13 mouse cellular contexts compared by ENCODE assay signal in genomic region chr12:52126407-52126806, GRCm38 (mm10). TPM values are rescaled to one million over a fixed set of nuclear protein-coding genes. Genes with fewer than 3 reads are reported as not detected.
A peak's percentile ranks its signal among the peaks of the same experiment; 100 is the strongest.
DNase-seq lines count a peak whose midpoint lies in the region; ATAC-seq and TF ChIP-seq lines count a peak whose summit lies in the region.
"Had no signal": no experiment of that assay in that cellular context is flagged by ENCODE, and none has a peak within 500 bp of the region (broad histone marks: within the 10 kb centered on the region; RNA-seq: fewer than 3 reads in every experiment).

No protein-coding gene starts in this region.

- 20% methylated on average over 3 of the region's 3 CpGs for WGBS in intestine, embryonic 15.5 days
- WGBS in intestine, embryonic 16.5 days, result 27% methylated on average over 3 of the region's 3 CpGs
- WGBS in kidney, postnatal 0 days, result 40% methylated on average over 3 of the region's 3 CpGs

- no peaks in the 10 kb centered on the region for H3K36me3 ChIP-seq in intestine, embryonic 15.5 days
- H3K36me3 ChIP-seq in intestine, embryonic 16.5 days (ENCODE audit: control insufficient read depth, insufficient read depth, low read length), result no peaks in the 10 kb centered on the region
- H3K36me3 ChIP-seq in kidney, postnatal 0 days (ENCODE audit: insufficient read depth, low read length), result no peaks in the 10 kb centered on the region
- H3K36me3 ChIP-seq: liver, embryonic 15.5 days; midbrain, embryonic 12.5 days had no signal

- 0 out of 2 replicates have a peak, but pooled peaks cover 3% of the 10 kb centered on the region for H3K4me1 ChIP-seq in intestine, embryonic 15.5 days (replicated peaks)
- 0 out of 2 replicates have a peak, but pooled peaks cover 4% of the 10 kb centered on the region for H3K4me1 ChIP-seq in intestine, embryonic 16.5 days (ENCODE audit: control insufficient read depth, insufficient read depth, low read length)
- H3K4me1 ChIP-seq in kidney, postnatal 0 days (replicated peaks; ENCODE audit: insufficient read depth, low read length), result no peaks in the 10 kb centered on the region; the same call in 1 of the 2 replicates
- H3K4me1 ChIP-seq: liver, embryonic 15.5 days had no signal

- peak; percentile 56 for ATAC-seq in intestine, embryonic 15.5 days
- no peak for ATAC-seq in intestine, embryonic 16.5 days
- peak; percentile 68 for ATAC-seq in kidney, postnatal 0 days (replicated peaks; ENCODE audit: low FRiP score, low read depth)

- DNase-seq in 3T3-L1 (ENCODE audit: low read depth, low spot score) (peak; percentile 81), NIH3T3 (ENCODE audit: low read depth) (peak; percentile 57)
- peak; percentile 89 for DNase-seq in kidney, postnatal 0 days (ENCODE audit: low spot score)
- no peak for DNase-seq in right cerebral cortex, postnatal 25 days
- no peak for DNase-seq in gastrocnemius, adult 2 months
- no peak for DNase-seq in retina, postnatal 1 day
- DNase-seq: cerebellum, adult 11 months; gastrocnemius, postnatal 36 days; heart, postnatal 36 days had no signal

- no peak overlapping the region for H3K9ac ChIP-seq in intestine, embryonic 15.5 days
- no peak overlapping the region for H3K9ac ChIP-seq in intestine, embryonic 16.5 days (ENCODE audit: low read depth, low read length)
- H3K9ac ChIP-seq in kidney, postnatal 0 days (ENCODE audit: low read depth, low read length), result no peak overlapping the region
- H3K9ac ChIP-seq: liver, embryonic 15.5 days; midbrain, embryonic 12.5 days had no signal

- H3K27ac ChIP-seq in intestine, embryonic 15.5 days, result no peak overlapping the region
- H3K27ac ChIP-seq in intestine, embryonic 16.5 days (ENCODE audit: low read length), result no peak overlapping the region
- 0 out of 2 replicates have a peak overlapping the region, but pooled peaks have one; percentile 60 for H3K27ac ChIP-seq in kidney, postnatal 0 days
- no peak overlapping the region for H3K27ac ChIP-seq in gastrocnemius, adult 2 months
- H3K27ac ChIP-seq: liver, embryonic 15.5 days; midbrain, embryonic 12.5 days had no signal

- no peak for TF ChIP-seq CTCF in kidney, postnatal 0 days (IDR thresholded peaks at IDR 0.05; ENCODE audit: low read depth)
- TF ChIP-seq CTCF in gastrocnemius, adult 2 months (IDR thresholded peaks at IDR 0.05), result no peak

- H3K27me3 ChIP-seq in intestine, embryonic 15.5 days (replicated peaks), result no peaks in the 10 kb centered on the region
- H3K27me3 ChIP-seq in intestine, embryonic 16.5 days (replicated peaks; ENCODE audit: control insufficient read depth, insufficient read depth, low read length), result no peaks in the 10 kb centered on the region
- H3K27me3 ChIP-seq in kidney, postnatal 0 days (ENCODE audit: insufficient read depth, low read length), result no peaks in the 10 kb centered on the region
- H3K27me3 ChIP-seq: liver, embryonic 15.5 days; midbrain, embryonic 12.5 days had no signal

- no peaks in the 10 kb centered on the region for H3K9me3 ChIP-seq in intestine, embryonic 15.5 days
- H3K9me3 ChIP-seq in intestine, embryonic 16.5 days (ENCODE audit: control insufficient read depth, low read length), result no peaks in the 10 kb centered on the region
- H3K9me3 ChIP-seq in kidney, postnatal 0 days (replicated peaks; ENCODE audit: low read length), result no peaks in the 10 kb centered on the region
- H3K9me3 ChIP-seq: liver, embryonic 15.5 days; midbrain, embryonic 12.5 days had no signal

- intact Hi-C loops in gastrocnemius, adult 2 months (cut with DNase I), result no loop called here

- no peak overlapping the region for H3K4me3 ChIP-seq in intestine, embryonic 15.5 days (replicated peaks)
- H3K4me3 ChIP-seq in intestine, embryonic 16.5 days (ENCODE audit: low read length), result no peak overlapping the region
- H3K4me3 ChIP-seq in kidney, postnatal 0 days (replicated peaks; ENCODE audit: low read depth, low read length), result no peak overlapping the region
- H3K4me3 ChIP-seq in gastrocnemius, adult 2 months, result no peak overlapping the region
- H3K4me3 ChIP-seq: liver, embryonic 15.5 days; midbrain, embryonic 12.5 days had no signal

- H3K4me2 ChIP-seq in intestine, embryonic 15.5 days (replicated peaks), result no peak overlapping the region
- H3K4me2 ChIP-seq in intestine, embryonic 16.5 days (ENCODE audit: low read depth, low read length), result no peak overlapping the region
- H3K4me2 ChIP-seq in kidney, postnatal 0 days (ENCODE audit: low read length), result no peak overlapping the region
- H3K4me2 ChIP-seq: liver, embryonic 15.5 days; midbrain, embryonic 12.5 days had no signal

RNA-seq across cellular contexts. Expression of gene Nubpl, which starts 28.9 kb away (rescaled TPM):
- polyA plus RNA-seq in intestine, embryonic 15.5 days (2015; fragmentation: Nextera tagmentation; extraction: Ambion mirVana), result 11.2 and 12.8 TPM in 2 replicates
- 10.7 and 10.9 TPM in 2 replicates for polyA plus RNA-seq in intestine, embryonic 16.5 days (2015; fragmentation: Nextera tagmentation; extraction: Ambion mirVana)
- 13.8 and 14.7 TPM in 2 replicates for polyA plus RNA-seq in kidney, postnatal 0 days (2015; fragmentation: Nextera tagmentation; extraction: Ambion mirVana)
- 1 to 10 TPM; 4.9 to 5.6 TPM for total RNA-seq in gastrocnemius, adult 2 months (2021)

Comparison
In these comparisons a context has a peak if more than half of its experiments do, and no peak if none do; other contexts are left out.
1. DNase-seq: peak in 3T3-L1 (single experiment), NIH3T3 (single experiment) and kidney, postnatal 0 days (single experiment); none in right cerebral cortex, postnatal 25 days (single experiment), gastrocnemius, adult 2 months (single experiment) and retina, postnatal 1 day (single experiment).